Mouse (Mus musculus) myocyte (in vitro differentiated cells): ENCODE data around the gene Ric1. TPM values are rescaled to one million over a fixed set of nuclear protein-coding genes. Genes with fewer than 3 reads are reported as not detected.

Experiments used
- H3K27me3 ChIP-seq: one replicate; pipeline ENCODE4 v1.6.1; 2011; ENCODE audit not compliant: control insufficient read depth, insufficient read depth, insufficient read length
- H3K36me3 ChIP-seq: one replicate; pipeline ENCODE4 v1.6.1; 2011; ENCODE audit not compliant: control insufficient read depth, insufficient read depth
- H3K4me2 ChIP-seq: one replicate; pipeline ENCODE4 v1.6.1; 2011; ENCODE audit warnings: low read depth, control low read depth
- H3K4me3 ChIP-seq: one replicate; pipeline ENCODE4 v1.5.1; 2011; ENCODE audit warnings: mild to moderate bottlenecking, control low read depth, moderate library complexity
- H3K79me2 ChIP-seq: one replicate; pipeline ENCODE4 v1.6.1; 2011; ENCODE audit not compliant: control insufficient read depth, insufficient read depth
- H3ac ChIP-seq: one replicate; pipeline ENCODE4 v1.6.1; 2011; ENCODE audit not compliant: control insufficient read depth, insufficient read length
- CEBPB ChIP-seq: IDR thresholded peaks from 2 replicates; pipeline ENCODE4 v1.6.1; 2011; ENCODE audit warnings: mild to moderate bottlenecking, moderate library complexity; ENCODE audit not compliant: poor library complexity, insufficient read depth, severe bottlenecking
- E2F4 ChIP-seq: IDR thresholded peaks from one replicate; pipeline ENCODE4 v1.6.1; 2011; ENCODE audit warnings: mild to moderate bottlenecking, control low read depth, moderate library complexity; ENCODE audit not compliant: insufficient read depth
- MAX ChIP-seq: IDR thresholded peaks from one replicate; pipeline ENCODE4 v1.6.1; 2011; ENCODE audit warnings: low read depth, mild to moderate bottlenecking, control low read depth
- MYOD1 ChIP-seq, 3 experiments: IDR thresholded peaks; one replicate each; pipeline ENCODE4 v1.6.1; 2011; ENCODE audit warnings: control low read depth in 2 of 3, low read depth in 2 of 3, mild to moderate bottlenecking in 2 of 3, moderate library complexity in 1 of 3; ENCODE audit not compliant: insufficient read length in 2 of 3, control insufficient read depth in 1 of 3
- MYOG ChIP-seq, 3 experiments: IDR thresholded peaks; one replicate each; pipeline ENCODE4 v1.6.1; 2011; ENCODE audit warnings: control low read depth in 2 of 3, low read depth in 2 of 3, mild to moderate bottlenecking in 2 of 3; ENCODE audit not compliant: insufficient read length in 2 of 3, control insufficient read depth in 1 of 3, insufficient read depth in 1 of 3
- POLR2A ChIP-seq: IDR thresholded peaks from one replicate; pipeline ENCODE4 v1.6.1; 2011; ENCODE audit warnings: low read depth, mild to moderate bottlenecking, control low read depth, moderate library complexity; ENCODE audit not compliant: insufficient read length
- POLR2AphosphoS2 ChIP-seq: IDR thresholded peaks from one replicate; pipeline ENCODE4 v1.6.1; 2011; ENCODE audit warnings: low read depth, control low read depth; ENCODE audit not compliant: insufficient read length
- REST ChIP-seq: IDR thresholded peaks from one replicate; pipeline ENCODE4 v1.6.1; 2011; ENCODE audit warnings: mild to moderate bottlenecking, control low read depth, moderate library complexity; ENCODE audit not compliant: insufficient read depth, insufficient read length
- SRF ChIP-seq: IDR thresholded peaks from one replicate; pipeline ENCODE4 v1.6.1; 2011; ENCODE audit warnings: low read depth; ENCODE audit not compliant: control insufficient read depth, insufficient read length
- TCF12 ChIP-seq: IDR thresholded peaks from one replicate; pipeline ENCODE4 v1.6.1; 2011; ENCODE audit warnings: mild to moderate bottlenecking, control low read depth; ENCODE audit not compliant: poor library complexity, insufficient read depth, severe bottlenecking
- TCF3 ChIP-seq: IDR thresholded peaks from one replicate; pipeline ENCODE4 v1.6.1; 2011; ENCODE audit warnings: low read depth, control low read depth; ENCODE audit not compliant: insufficient read length
- USF1 ChIP-seq: IDR thresholded peaks from one replicate; pipeline ENCODE4 v1.6.1; 2011; ENCODE audit warnings: low read depth, mild to moderate bottlenecking, control low read depth, moderate library complexity
- polyA plus RNA-seq: library from polyadenylated mRNA; unstranded; fragments of >200 nt; fragmentation: generic; extraction: Trizol; gene quantifications from one replicate; pipeline ENCODE4 v1.2.1, GENCODE M21; 2012; ENCODE audit warnings: missing spikeins

Gene Ric1
- polyA plus RNA-seq, 1 experiment = 7.2 TPM

- no peak overlapping the region for H3K4me3 ChIP-seq
- peaks cover 4% of the 10 kb centered on the region for H3K27me3 ChIP-seq
- H3K36me3 ChIP-seq = no peaks in the 10 kb centered on the region
- TF ChIP-seq POLR2AphosphoS2 (no peak), TCF12 (no peak), MYOG (IDR thresholded peaks at IDR 0.05; ENCODE audit: control insufficient read depth in 1 of 3, insufficient read depth in 1 of 3, insufficient read length in 2 of 3, low read depth in 2 of 3) (no peak), MYOD1 (IDR thresholded peaks at IDR 0.05; ENCODE audit: control insufficient read depth in 1 of 3, insufficient read length in 2 of 3, low read depth in 2 of 3) (no peak), TCF3 (no peak), CEBPB (no peak), REST (no peak), SRF (no peak), USF1 (no peak), E2F4 (no peak), MAX (no peak), POLR2A (no peak)
- no peak overlapping the region for H3ac ChIP-seq
- no peak overlapping the region for H3K4me2 ChIP-seq
- H3K79me2 ChIP-seq = no peaks in the 10 kb centered on the region
Observed at GRCm38 (mm10) chr19:29508208-29508607, 13.9 kb upstream of the Ric1 start.

- Histone ChIP-seq H3ac (no peak overlapping the region), H3K79me2 (no peaks in the 10 kb centered on the region), H3K36me3 (no peaks in the 10 kb centered on the region), H3K4me3 (no peak overlapping the region), H3K4me2 (no peak overlapping the region), H3K27me3 (no peaks in the 10 kb centered on the region)
- TF ChIP-seq SRF (no peak), POLR2AphosphoS2 (peak; percentile 10), TCF3 (no peak), USF1 (no peak)
Observed at GRCm38 (mm10) chr19:29509857-29510256, 12.2 kb upstream of the Ric1 start.

- TF ChIP-seq USF1 (no peak), E2F4 (no peak)
- H3K4me2 ChIP-seq = no peak overlapping the region
Observed at GRCm38 (mm10) chr19:29511826-29512225, 10.3 kb upstream of the Ric1 start.

GRCm38 (mm10) chr19:29513111-29513766 is 8.8 kb upstream of the Ric1 start:
- H3K4me2 ChIP-seq = no peak overlapping the region
- H3K36me3 ChIP-seq = peaks cover 7% of the 10 kb centered on the region
- H3K27me3 ChIP-seq = no peaks in the 10 kb centered on the region
- no peak overlapping the region for H3K4me3 ChIP-seq
- no peak overlapping the region for H3ac ChIP-seq
- H3K79me2 ChIP-seq = no peaks in the 10 kb centered on the region
- no peak for TF ChIP-seq SRF
- TF ChIP-seq MYOD1 (IDR thresholded peaks at IDR 0.05; ENCODE audit: control insufficient read depth in 1 of 3, insufficient read length in 2 of 3, low read depth in 2 of 3) = no peak
- no peak for TF ChIP-seq TCF12
- TF ChIP-seq USF1 = no peak
- TF ChIP-seq POLR2A = no peak
- no peak for TF ChIP-seq CEBPB
- no peak for TF ChIP-seq TCF3
- TF ChIP-seq E2F4 = no peak
- no peak for TF ChIP-seq MAX
- TF ChIP-seq REST = no peak

More at GRCm38 (mm10) chr19:29511826-29512225, 10.3 kb upstream of the Ric1 start:
- H3ac ChIP-seq = no peak overlapping the region
- no peaks in the 10 kb centered on the region for H3K27me3 ChIP-seq
- H3K4me3 ChIP-seq = no peak overlapping the region
- H3K79me2 ChIP-seq = no peaks in the 10 kb centered on the region
- H3K36me3 ChIP-seq = peaks cover 4% of the 10 kb centered on the region

- TF ChIP-seq TCF12 (no peak), POLR2AphosphoS2 (peak; percentile 73), MYOD1 (IDR thresholded peaks at IDR 0.05; ENCODE audit: control insufficient read depth in 1 of 3, insufficient read length in 2 of 3, low read depth in 2 of 3) (no peak)
- no peak overlapping the region for H3K4me2 ChIP-seq
- H3K79me2 ChIP-seq = no peaks in the 10 kb centered on the region
- peaks cover 7% of the 10 kb centered on the region for H3K36me3 ChIP-seq
- H3K27me3 ChIP-seq = no peaks in the 10 kb centered on the region
- no peak overlapping the region for H3K4me3 ChIP-seq
- no peak overlapping the region for H3ac ChIP-seq
Observed at GRCm38 (mm10) chr19:29514130-29514529, 8.0 kb upstream of the Ric1 start.
